Mouse (Mus musculus): ENCODE results near the gene Gm7879.
A peak's percentile ranks its signal among the peaks of the same experiment; 100 is the strongest.

The Gm7879 gene

GRCm38 (mm10) chr5:43948748-43949275, 35.9 kb downstream of the Gm7879 start:
- DNase-seq, result peak; percentile 6 to 8

- no peak for DNase-seq
These were observed 40.3 kb downstream of the Gm7879 start for GRCm38 (mm10) chr5:43953241-43953640.

- no peak for DNase-seq
These were observed 47.0 kb downstream of the Gm7879 start for GRCm38 (mm10) chr5:43959884-43960440.

GRCm38 (mm10) chr5:43961056-43961455, 48.1 kb downstream of the Gm7879 start:
- no peak for DNase-seq

Measured in kidney, adult 8-10 months (tissue).